Mouse (Mus musculus) layer of hippocampus, postnatal 10 days (tissue): ENCODE data around the gene Olfr763. TPM values are rescaled to one million over a fixed set of nuclear protein-coding genes. Genes with fewer than 3 reads are reported as not detected.
A peak's percentile ranks its signal among the peaks of the same experiment; 100 is the strongest.
"Not testable (repeated sequence)": the region's sequence is repeated elsewhere in the genome, so short reads cannot be mapped to it uniquely, and the experiment has no call there.

Experiments used
- DNase-seq, 2 experiments: peaks; one replicate each; pipeline ENCODE4 v3.0.0; 2021; ENCODE audit warnings: low spot score in 2 of 2
- long read RNA-seq: library from polyadenylated mRNA; stranded (forward); transcript quantifications from one replicate; pipeline ENCODE4 v2.0.0, GENCODE M21; 2023
- total RNA-seq, 2 experiments: library from RNA; stranded (reverse); gene quantifications; 2 replicates each; pipeline ENCODE4 v1.2.3; 2021

The Olfr763 gene
- total RNA-seq: not detected
- long read RNA-seq: 0 reads

DNA sequence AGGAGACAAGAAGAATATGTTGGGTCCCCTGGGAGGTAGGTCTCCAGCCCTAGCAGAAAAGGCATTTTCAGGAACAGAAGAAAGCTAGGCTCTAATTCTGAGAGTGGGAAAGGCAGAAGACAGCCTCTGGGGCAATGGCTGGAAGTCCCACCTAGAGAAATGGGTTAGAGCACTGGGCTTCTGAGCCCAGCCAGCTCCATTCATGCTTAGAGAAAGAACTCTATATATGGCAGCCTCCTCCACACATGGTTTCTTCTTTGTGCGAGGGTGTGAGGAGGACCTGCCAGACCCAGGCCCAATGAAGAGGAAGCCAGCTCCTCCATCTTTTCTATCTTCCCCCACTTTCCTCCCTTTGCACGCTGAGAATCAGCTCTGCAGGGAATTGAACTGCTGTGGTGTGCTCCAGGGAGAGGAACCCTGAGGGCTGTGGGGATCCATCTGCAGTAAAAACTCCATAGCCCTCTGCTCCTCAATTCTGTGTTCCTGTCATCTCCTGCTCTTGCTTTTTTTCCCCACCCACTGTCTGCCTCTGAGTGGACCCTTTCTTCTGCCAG, at the start of gene Olfr763:
TSS of gene Olfr763 (plus strand) at position 504 of the 554 bp plus-strand sequence.
- DNase-seq: no peak

DNA sequence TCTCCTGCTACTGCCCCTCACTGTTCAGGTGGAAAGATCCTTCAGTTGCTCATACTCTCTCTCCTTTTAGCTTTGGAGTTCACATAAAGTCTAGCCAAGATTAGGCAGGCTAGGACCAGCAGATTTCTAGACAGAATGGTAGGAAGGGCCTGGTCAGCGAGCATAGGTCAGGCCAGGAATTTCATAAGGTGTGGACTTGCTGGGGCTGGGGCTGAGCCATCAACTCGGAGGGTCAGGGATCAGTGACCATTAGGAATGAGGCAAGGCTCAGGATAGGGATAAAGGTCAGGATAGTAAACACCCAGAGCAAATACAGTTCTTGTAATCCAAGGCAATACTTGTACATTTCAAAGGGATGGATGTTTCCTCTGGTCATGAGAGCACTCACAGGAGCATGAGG, 45.6 kb upstream of the Olfr763 start:
- no peak for DNase-seq

DNA sequence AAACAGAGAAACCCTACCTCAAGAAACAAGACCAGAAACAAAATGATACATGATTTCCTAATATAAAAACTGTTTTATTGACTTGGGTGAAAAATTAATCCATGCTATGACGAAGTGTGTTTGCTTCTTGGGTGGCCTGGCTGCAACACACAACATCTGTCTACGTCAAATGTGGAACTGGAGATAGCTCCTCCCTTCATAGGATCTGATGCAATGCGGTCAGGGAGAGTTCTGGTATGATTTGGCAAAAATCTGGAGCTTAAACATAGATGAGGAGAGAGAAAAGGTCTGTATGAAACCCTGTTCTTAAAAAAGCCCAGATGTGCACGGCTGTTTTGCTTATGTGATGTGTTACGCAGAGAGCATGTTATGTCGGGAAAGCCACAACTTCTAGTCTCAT, 44.7 kb upstream of the Olfr763 start:
- no peak for DNase-seq

DNA sequence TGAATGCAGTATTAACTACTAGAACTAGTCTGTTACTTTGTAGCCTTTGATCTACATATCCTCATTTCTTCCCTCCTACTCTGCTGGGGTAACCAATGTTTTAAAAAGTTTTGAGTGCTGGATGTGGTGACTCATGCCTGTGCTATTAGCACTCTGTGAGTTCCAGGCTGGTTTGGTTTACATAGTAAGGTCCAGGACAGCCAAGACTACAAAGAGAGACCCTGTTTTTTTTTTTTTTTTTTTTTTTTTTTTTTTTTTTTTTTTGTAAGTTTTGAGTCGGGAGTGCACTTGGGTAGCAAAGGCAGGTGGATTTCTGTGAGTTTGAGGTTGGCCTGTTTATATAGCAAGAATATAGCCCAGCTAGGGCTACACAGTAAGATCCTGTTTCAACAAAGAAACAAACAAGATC, 42.2 kb upstream of the Olfr763 start:
- no peak for DNase-seq

DNA sequence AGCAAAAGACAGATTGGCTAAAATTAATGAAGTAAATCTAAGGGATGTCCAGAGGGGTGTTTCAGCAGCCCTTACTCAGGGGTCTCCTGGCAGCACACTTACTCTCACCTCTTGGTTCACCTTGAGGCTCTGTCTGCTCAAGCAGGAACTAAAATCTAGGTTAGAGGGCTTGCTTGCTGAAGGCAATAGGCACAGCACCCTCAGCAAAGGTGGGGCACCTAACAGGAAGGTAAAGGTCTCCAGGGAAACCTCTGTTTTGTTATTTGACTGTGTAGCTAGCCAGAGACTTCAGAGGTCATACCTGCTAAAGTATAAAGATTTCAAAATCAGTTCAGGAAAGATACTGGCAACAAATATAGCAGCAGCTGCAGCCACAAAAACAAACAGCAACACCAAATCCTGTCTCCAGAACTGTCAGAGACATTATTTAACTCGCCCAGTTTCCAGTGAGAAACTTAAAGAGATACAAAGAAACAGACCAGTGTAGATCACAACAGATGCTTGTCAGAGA, 39.8 kb upstream of the Olfr763 start:
- DNase-seq: no peak

DNA sequence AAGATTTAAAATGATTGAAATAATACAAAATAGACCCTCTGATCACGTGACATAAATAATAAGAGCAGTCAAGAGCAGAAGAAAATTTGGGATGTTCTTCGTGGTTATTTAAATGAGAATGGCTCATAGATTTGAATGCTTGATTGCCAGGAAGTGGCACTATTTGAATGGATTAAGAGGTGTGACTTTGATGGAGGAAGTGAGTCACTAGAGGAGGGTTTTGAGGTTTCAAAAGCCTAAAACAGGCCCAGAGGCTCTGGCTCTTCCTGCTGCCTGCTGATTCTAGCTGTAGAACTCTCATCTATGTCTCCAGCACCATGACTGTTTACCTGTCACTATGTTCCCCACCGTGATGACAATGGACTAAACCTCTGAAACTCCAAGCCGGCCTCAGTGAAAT, 37.8 kb upstream of the Olfr763 start:
- no peak for DNase-seq

DNA sequence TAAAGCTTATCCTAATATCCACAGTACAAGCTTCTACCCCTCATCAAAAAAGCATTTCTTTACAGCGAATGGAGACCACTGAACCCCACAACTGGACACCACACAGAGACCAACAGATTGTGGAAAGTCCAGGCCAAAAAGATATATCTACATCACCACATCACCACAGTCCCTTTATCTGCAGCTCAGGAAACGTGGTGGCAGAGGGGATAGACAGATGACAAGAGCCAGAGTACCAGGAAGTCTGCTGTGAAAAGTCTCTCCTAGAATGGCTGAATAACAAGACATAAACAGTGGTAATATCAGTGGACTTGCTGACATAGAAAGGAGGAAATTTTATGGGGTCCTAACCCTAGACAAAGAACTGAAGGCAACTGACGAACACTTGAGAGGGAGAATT, 34.2 kb upstream of the Olfr763 start:
- no peak for DNase-seq

DNA sequence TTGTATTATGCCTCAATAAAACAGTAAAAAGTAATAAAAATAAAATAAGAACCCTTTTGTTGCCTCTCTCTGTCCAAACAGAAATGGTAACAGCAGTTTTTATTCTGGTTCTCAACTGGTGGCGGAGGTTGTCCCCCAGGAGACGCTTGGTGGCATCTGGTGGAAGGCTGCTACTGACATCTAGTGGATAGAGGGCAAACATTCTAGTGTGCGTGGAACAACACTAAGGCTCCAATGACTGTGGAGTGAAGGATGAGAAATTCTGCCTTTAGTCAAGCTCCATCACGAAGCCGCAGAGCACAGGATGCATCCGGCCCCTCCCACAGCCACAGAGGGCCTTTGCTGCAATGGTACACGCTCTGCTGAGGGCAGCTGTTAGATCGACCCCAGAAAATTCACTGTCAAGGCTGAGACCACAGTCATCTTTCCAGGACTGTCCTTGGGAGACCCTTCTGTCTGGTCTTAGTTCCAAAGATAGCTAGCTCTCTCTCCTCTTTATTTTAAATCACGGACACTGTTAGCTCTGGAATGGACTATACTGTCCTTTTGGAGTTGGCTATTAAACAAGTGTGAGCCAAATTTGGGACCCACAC, 33.0 kb upstream of the Olfr763 start:
- DNase-seq: peak; percentile 41 to 63

DNA sequence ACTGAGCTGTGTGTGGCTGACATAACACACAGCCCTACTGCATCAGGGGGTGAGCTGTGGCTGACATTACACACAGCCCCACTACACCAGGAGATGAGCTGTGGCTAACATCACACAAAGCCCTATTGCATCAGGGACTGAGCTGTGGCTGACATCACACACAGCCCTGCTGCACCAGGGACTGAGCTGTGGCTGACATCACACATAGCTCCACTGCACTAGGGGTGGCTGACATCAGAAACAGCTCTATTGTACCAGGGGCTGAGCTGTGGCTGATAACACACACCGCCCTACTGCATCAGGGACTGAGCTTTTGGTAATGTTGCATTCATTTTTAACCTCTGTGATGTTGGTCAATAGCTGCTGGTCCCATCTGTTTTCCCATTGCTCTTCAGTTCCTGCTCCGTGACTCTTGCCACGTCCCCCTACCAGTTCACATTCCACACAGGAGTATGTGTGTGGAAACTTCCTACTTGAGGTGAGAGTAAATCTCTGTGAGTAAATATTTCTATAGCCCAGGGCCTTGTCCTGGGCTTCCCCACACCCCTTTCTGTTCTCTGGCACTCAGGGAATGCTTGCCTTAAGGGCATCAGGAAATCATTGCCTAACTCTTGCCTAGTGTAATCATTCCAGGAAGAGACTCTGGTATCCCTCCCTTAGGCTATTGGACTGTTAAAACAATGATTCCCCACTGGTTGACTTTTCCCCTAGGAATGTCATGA, 29.8 kb upstream of the Olfr763 start:
- no peak for DNase-seq

DNA sequence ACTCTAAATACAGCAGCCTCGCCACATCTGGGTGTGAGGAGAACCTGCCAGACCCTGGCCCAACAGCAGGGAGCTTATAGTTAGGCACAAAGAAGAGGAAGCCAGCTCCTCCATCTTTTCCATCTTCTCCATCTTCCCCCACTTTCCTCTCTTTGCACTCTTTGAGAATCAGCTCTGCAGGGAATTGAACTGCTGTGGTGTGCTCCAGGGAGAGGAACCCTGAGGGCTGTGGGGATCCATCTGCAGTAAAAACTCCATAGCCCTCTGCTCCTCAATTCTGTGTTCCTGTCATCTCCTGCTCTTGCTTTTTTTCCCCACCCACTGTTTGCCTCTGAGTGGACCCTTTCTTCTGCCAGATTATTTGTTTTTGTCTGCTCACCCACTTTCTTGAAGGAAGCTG, 21.5 kb upstream of the Olfr763 start, which contains the start of gene Olfr9:
TSS of gene Olfr9 (plus strand) at position 301 of the 400 bp plus-strand sequence.
- DNase-seq: not testable (repeated sequence)

DNA sequence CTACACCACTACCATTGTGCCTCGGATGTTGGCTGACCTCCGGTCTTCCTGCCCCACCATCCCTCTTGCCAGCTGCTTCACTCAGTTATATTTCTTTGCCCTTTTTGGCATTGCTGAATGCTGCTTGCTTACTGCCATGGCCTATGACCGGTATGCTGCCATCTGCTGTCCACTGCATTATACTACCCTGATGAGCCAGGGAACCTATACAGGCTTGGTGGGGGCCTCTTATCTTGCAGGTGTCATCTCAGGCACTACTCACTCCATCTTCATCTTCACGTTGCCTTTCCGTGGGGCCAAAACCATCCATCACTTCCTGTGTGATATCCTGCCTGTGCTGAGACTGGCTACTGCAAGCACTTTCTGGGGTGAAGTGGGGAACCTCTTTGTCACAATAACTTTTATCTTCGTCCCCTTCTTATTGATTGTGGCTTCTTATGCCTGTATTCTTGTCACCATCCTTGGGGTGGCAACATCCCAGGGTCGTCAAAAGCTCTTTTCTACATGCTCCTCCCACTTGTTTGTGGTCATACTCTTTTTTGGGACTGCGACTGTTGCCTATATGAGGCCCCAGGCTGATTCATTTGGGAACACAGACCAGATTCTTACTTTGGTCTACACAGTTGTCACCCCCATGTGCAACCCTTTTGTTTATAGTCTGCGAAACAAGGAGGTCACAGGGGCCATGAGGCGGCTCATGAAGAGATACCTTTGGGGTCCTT, 20.3 kb upstream of the Olfr763 start:
- not testable (repeated sequence) for DNase-seq

DNA sequence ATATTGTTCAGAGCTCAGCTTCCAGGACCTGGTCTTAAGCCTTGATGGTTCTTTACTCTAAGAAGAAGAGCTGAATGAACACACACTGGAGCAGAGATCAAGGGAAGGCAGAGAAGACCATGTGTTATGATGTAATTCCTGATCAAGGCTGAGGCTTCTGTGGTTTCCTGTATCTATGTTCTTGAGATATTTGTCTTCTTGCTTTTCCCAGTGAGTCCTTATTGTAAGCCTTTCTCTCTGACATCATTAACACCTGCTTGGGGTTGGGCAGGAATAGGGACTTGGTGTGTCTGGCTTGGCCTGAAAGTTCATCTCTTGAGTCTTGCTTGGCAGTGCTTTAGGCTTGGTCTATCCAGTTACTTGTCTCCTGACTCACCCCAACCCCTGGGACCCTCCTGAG, 19.6 kb upstream of the Olfr763 start:
- no peak for DNase-seq

DNA sequence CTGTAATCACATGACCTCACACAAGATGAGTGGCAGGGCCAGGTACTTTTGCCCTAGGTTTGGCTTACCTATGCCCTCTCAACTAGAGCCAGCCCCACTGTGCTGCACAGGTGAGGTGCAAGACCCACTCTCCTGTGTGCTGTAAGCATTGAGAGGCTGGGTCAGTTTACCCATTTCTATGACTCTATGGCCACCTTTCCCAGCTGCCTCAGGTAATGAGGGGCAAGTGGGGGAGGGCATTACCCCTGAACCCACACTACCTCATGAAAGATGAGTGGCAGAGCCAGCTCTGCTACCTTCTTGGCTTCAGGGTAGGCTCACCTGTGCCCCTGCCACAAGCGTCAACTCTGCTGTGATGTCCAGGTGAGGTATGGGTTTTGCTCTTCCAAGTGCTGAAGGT, 14.8 kb upstream of the Olfr763 start:
- no peak for DNase-seq

DNA sequence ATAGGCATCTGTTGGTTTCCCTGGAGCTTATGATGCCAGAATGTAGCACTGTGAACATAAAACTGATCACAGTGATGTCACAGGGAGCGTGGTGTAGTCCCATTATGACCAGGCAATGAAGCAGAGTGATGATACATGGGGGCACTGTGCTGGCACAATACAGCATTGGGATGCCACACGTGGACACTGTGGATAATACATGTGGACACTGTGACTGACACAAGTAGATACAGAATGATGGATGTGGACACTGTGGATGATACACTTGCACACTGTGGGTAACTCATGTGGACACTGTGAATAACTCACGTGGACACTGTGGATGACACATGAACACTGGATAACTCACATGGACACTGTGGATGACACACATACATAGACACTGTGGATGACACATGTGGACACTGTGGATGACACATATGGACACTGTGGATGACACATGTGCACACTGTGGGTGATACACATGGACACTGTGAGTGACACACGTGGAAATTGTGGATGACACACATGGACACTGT, 14.0 kb upstream of the Olfr763 start:
- no peak for DNase-seq

DNA sequence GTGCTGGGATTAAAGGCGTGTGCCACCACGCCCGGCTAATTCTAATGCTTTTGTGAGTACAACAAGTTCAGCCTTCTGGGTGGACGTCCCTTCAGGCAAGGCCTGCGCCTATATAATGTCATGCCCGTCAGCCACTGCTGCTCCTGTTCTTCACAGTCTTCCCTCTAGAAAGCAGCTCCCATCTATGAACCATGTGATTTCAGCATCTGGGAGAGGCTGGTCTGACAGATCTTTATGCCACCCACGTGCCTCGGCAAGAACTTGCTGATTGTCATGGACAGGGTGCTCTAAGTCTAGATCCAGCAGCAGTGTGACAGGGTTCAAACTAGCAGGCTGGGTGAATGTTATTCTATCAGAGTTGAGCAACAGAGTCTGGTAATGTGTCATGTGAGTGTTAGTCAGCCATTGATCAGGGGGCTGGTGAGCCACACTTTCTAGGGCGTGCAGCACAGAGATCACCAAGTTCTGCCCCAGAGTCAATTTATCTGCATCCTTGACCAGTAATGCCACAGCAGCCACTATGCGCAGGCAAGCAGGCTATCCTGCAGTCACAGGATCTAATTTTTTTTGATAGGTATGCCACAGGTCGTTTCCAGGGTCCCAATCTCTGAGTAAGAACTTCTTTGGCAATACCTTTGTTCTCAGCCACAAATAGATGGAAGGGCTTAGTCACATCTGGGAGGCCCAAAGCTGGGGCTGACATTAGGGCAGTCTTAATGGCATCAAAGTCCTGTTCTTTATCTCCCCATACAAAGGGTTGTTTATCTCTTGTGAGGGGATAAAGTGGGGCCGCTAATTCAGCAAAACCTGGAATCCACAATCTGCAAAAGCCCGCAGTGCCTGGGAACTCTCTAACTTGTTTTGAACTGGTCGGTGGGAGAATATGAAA, 6.3 kb upstream of the Olfr763 start:
- no peak for DNase-seq

DNA sequence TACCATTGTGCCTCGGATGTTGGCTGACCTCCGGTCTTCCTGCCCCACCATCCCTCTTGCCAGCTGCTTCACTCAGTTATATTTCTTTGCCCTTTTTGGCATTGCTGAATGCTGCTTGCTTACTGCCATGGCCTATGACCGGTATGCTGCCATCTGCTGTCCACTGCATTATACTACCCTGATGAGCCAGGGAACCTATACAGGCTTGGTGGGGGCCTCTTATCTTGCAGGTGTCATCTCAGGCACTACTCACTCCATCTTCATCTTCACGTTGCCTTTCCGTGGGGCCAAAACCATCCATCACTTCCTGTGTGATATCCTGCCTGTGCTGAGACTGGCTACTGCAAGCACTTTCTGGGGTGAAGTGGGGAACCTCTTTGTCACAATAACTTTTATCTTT, 920 bp downstream of the Olfr763 start:
- DNase-seq: not testable (repeated sequence)

DNA sequence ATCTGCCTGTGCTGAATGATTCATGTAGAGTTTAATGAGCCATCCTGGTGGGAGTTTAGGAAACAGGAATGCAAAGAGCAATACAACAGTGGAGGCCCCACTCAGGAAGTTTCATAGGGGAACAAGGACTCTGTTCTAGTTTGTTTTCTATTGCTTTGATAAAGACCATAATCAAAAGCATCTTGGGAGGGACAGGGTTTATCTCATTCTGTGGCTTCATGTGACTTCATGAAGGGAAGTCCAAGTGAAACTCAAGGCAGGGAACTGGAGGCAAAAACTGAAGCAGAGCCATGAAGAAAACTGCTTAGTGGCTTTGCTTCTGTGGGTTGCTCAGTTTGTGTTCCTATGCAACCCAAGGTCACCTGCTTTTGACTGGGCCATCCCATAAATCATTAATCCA, 3.9 kb downstream of the Olfr763 start:
- no peak for DNase-seq

DNA sequence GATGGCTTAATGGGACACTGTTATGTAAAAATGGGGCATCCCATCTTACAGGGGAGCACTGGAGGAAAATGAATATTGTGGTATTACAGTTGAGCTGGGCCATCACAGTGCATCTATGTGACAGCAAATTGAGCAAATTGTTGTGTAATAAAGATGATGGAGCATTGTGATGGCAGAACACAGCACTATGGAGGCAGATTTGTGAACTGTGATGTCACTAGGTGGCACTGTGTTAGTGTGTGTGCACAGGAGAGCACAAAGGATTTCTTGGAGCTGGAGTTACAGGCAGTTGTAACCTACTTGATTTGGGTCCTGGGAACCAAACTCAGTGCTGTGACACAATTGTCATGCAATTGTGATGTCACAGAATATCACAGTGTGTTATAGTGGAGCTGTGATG, 12.7 kb downstream of the Olfr763 start:
- DNase-seq: no peak

DNA sequence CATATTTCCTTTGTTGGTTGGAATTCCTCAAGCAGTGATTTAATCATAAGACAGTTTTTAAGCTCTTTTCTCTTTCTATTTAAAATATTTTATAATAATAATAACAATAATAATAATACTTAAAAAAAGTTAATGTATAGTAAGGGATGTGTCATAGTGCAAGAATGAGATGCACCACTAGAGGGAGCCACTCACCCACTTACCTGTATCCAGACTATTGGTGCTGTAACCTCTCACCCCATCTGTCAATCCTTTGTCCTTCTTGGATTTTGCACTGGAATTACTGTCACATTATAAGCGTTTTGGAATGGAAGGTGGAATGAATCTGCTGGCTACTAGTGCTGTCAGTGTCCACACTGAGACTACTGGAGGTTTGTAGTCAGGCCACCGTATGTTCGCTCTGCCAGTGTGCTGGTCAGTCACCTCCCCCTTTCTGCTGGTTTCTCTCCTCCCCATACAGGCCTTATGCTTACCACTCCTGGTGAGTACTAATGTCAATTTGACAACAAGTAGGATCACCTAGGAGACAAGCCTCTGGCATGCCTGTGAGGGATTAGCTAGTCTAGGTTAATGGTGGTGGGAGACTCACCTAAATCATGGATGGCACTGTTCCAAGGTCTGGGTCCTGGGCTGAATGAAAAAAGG, 15.5 kb downstream of the Olfr763 start:
- DNase-seq: peak; percentile 36 to 56

DNA sequence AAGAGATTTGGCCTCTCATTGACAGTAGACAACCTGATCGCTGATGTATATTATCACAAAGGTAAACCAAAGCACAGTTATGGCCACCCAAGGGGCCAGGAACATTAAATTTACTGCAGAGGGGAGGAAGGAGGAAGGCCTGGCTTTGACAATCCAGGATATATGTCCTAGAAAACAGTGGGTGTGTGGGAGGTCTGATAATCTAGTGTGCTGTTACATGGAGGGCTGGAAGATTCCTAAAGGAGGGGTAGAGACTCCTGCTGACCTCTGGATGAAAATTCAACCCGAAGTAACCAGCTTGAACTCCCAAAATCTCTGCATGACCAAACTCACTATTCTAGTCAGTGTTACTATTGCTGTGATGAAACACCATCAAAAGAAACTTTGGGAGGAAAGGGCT, 17.8 kb downstream of the Olfr763 start:
- no peak for DNase-seq
